Mouse (Mus musculus): ENCODE results near the gene Snrpa1. TPM values are rescaled to one million over a fixed set of nuclear protein-coding genes. Genes with fewer than 3 reads are reported as not detected.

The Snrpa1 gene
- total RNA-seq (2023) = 10 to 100 TPM; 26.1 to 30.2 TPM

DNA sequence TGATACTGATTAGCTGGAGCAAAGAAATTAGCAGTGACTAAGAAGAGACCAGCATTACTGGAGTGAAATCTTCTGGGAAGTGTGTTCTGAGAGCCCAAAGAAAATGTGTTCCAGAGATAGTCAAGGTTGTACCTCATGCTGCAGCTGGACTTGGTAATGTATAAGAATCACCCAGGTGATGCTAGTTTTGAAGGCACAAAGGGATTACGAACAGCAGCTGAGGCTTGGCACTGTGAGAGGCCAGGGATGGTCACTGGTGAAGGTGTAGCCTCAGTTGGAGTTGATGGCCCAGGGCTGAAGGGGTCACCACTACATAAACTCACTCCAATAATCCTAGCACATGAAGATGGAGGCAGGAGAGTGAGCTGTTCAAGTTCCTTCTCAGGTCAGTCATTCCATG is at the start of gene Snrpa1:
Gene Snrpa1, plus strand, starts transcription at position 301 of the 400 bp plus-strand sequence.

DNA sequence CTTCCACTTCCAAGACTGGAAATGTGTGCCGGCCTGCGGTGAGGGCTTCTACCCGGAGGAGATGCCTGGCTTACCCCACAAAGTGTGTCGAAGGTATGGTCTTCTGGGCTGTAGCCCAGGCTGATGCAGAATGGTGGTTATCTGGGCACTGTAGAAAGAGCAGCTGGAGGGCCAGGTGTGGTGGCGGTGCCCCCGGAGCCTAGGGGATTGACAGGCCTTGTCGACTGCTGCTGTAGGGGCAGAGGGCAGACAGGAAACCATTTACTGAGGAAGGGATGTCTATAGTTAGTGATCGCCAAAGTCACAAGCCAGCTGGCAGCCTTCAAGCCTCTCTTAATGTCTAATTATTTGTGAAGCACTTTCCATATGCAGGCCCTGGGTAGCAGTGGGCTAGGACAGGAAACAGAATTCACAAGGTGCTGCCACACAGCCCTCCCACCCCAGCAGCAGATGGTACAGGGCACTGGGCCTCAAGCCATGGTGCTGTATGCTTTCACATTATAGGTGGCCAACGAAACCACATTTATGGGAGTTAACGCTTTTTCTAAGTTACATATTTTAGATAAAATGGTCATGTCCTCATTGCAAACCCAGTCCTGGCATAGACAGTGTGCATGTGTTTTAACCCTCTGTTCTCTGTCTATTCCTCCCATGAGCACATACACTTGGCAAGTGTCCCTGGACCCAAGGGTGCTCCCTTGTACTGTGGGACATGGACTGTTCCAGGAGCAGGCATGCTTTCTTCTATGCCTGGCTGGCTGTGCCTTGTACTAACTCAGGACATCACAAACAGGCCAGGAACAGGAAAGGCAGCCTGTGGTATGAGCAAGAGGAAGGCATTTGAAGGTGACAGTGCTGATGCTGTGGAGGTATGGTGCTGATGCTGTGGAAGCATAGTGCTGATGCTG is 15.0 kb upstream of the Snrpa1 start, which contains the start of gene Gm45213:
Gene Gm45213, plus strand, starts transcription at position 51 of the 908 bp plus-strand sequence.

DNA sequence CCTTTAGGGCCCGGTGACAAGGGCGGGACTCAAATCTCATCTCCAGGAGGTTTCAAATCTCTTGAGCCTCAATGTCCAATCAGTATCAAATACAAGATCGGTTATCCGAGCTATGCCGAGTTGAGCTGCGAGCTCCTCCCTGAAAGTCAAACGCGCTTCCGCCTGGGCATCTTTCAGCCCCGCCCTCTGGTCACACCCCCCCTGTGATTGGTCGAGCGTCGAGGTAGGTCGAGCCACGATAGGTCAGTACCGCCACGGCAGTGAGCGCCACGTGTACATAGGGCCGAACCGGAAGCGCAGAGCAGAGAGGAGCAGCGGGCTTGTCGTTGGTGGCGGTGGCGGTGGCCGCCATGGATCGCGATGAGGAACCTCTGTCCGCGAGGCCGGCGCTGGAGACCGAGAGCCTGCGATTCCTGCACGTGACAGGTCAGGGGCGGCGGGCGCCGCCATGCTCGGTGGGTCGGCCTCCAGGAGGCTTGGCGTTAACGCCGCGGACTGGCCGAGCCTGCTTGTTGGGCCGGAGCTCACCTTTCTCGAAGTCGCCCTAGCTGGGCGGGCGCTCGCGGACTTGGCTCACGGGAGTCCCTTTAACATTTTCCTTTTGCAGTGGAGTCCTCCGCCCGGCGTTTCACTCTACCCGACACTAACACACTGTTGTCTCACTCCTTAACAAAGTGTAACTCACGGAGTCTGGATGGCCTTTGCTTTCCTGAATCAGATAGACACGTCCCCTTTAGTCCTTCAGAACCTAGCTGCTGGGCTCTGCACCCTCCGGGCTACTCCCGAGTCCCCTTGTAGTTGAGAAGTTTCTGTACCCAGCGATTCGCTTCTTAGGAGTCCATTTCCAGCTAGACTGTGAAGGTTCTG is 20.8 kb downstream of the Snrpa1 start, which contains the start of gene Selenos:
Gene Selenos, plus strand, starts transcription at position 286 of the 867 bp plus-strand sequence.

DNA sequence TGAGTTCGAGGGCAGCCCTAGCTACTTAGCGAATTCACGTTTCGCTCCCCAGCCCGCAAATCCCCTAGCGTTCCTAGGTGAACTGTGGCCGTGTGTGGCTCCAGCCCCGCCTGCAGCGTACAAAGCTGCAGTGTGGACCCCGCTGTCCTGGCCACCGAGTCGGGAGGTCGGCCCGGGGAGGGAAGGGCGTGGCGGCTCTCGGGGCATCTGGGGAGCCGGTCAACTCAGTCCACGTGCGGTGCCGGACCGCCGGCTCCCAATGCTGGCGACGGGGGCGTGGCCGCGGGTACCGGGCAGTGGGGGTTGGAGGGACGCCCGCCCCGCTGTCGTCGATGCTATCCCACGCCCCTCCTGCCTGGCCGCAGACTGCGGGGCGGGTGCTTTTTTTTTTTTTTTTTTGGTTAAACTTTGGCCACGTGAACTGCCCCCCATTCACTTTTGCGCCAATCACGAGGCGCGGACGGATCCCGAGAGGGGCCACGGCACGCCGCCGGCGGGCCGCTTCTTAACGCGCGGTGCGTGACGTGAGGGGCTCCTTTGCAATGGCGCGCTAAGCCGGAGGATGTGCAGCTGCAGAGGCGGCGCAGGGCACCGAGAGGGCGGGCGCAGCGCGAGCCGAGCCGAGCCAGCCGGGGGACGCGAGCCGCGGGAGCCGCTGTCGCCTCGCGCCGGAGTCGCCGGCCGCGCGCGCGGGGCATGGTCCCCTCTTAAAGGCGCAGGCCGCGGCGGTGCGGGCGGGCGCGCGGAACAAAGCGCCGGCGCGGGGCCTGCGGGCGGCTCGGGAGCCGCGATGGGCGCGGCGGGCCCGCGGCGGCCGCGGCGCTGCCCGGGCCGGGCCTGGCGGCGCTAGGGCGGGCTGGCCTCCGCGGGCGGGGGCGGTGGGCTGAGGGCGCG is 50.4 kb downstream of the Snrpa1 start, which contains the start of gene Chsy1:
Gene Chsy1, plus strand, starts transcription at position 555 of the 894 bp plus-strand sequence.

Other genes with a start within 250 kb of the Snrpa1 start
- gene Pcsk6, start 197.3 kb upstream of the Snrpa1 start, total RNA-seq (2023) = not detected
- not detected for gene Gm45213, start 15.4 kb upstream of the Snrpa1 start, total RNA-seq (2023)
- gene Selenos, start 20.6 kb downstream of the Snrpa1 start, total RNA-seq (2023) = 10 to 100 TPM; 58.5 to 60.0 TPM
- 10 to 100 TPM; 31.4 to 37.6 TPM for gene Chsy1, start 50.5 kb downstream of the Snrpa1 start, total RNA-seq (2023)

Measured in monocyte, adult 59 days (primary cell).